Mouse (Mus musculus) MEL (cell line): Measurements from ENCODE around the gene Olfr91. TPM values are rescaled to one million over a fixed set of nuclear protein-coding genes. Genes with fewer than 3 reads are reported as not detected.

Source experiments
- DNase-seq: peaks from one replicate; pipeline ENCODE4 v3.0.0; 2011; ENCODE audit warnings: low read depth, low spot score
- H3K27ac ChIP-seq: 2 replicates; pipeline ENCODE4 v1.5.1; 2012; ENCODE audit warnings: low read depth, mild to moderate bottlenecking, control low read depth, low read length, moderate library complexity; ENCODE audit not compliant: control insufficient read depth
- H3K27me3 ChIP-seq, 2 experiments: fragments of 150-350 bp in 1 of 2; sonication (generic) in 1 of 2; 2 replicates each; pipeline ENCODE4 v1.6.1; 2012; ENCODE audit warnings: low read length in 2 of 2, mild to moderate bottlenecking in 2 of 2, improper control_type of control experiment in 1 of 2, moderate library complexity in 1 of 2; ENCODE audit not compliant: insufficient read depth in 2 of 2, control insufficient read depth in 1 of 2
- H3K36me3 ChIP-seq, 2 experiments: 2 replicates each; pipeline ENCODE4 v1.6.1; 2012 to 2014; ENCODE audit warnings: low read length in 2 of 2, improper control_type of control experiment in 1 of 2, inconsistent platforms in 1 of 2, mild to moderate bottlenecking in 1 of 2; ENCODE audit not compliant: insufficient read depth in 2 of 2, control insufficient read depth in 1 of 2
- H3K4me1 ChIP-seq, 2 experiments: fragments of 150-350 bp in 1 of 2; sonication (generic) in 1 of 2; 2 replicates each; pipeline ENCODE4 v1.6.1; 2012; ENCODE audit warnings: low read length in 2 of 2, improper control_type of control experiment in 1 of 2, mild to moderate bottlenecking in 1 of 2; ENCODE audit not compliant: insufficient read depth in 2 of 2, control insufficient read depth in 1 of 2
- H3K4me3 ChIP-seq, 2 experiments: fragments of 150-350 bp in 1 of 2; sonication (generic) in 1 of 2; 2 replicates each; pipeline ENCODE4 v1.5.1; 2012; ENCODE audit warnings: low read depth in 2 of 2, low read length in 2 of 2, mild to moderate bottlenecking in 2 of 2, moderate library complexity in 2 of 2, control low read depth in 1 of 2, improper control_type of control experiment in 1 of 2; ENCODE audit not compliant: control insufficient read depth in 1 of 2, insufficient read depth in 1 of 2
- H3K79me2 ChIP-seq: 2 replicates; pipeline ENCODE4 v1.6.1; 2012; ENCODE audit warnings: mild to moderate bottlenecking, low read length, moderate library complexity; ENCODE audit not compliant: control insufficient read depth, poor library complexity, insufficient read depth
- H3K9ac ChIP-seq: 2 replicates; pipeline ENCODE4 v1.6.1; 2012; ENCODE audit warnings: low read depth, mild to moderate bottlenecking, control low read depth, low read length, moderate library complexity; ENCODE audit not compliant: control insufficient read depth, poor library complexity, severe bottlenecking
- H3K9me3 ChIP-seq: fragments of 150-350 bp; sonication (generic); replicated peaks from 2 replicates; pipeline ENCODE4 v1.6.1; 2012; ENCODE audit warnings: mild to moderate bottlenecking, low read length, improper control_type of control experiment, moderate library complexity; ENCODE audit not compliant: insufficient read depth
- CHD2 ChIP-seq: IDR thresholded peaks from 2 replicates; pipeline ENCODE4 v1.6.1; 2011; ENCODE audit warnings: low read length, improper control_type of control experiment
- CTCF ChIP-seq, 3 experiments: IDR thresholded peaks in 2 of 3; conservative IDR thresholded peaks in 1 of 3; 2 replicates each; pipeline ENCODE4 v1.5.1; 2011 to 2012; ENCODE audit warnings: low read length in 3 of 3, low read depth in 2 of 3, mild to moderate bottlenecking in 2 of 3, improper control_type of control experiment in 1 of 3, inconsistent platforms in 1 of 3, mixed read lengths in 1 of 3, moderate library complexity in 1 of 3; ENCODE audit not compliant: control insufficient read depth in 1 of 3, insufficient read depth in 1 of 3, poor library complexity in 1 of 3, severe bottlenecking in 1 of 3
- GATA1 ChIP-seq: IDR thresholded peaks from 2 replicates; pipeline ENCODE4 v1.6.1; 2011; ENCODE audit warnings: low read depth, low read length, improper control_type of control experiment
- MAZ ChIP-seq: IDR thresholded peaks from 2 replicates; pipeline ENCODE4 v1.6.1; 2012; ENCODE audit warnings: low read depth, mild to moderate bottlenecking, inconsistent platforms, low read length, improper control_type of control experiment
- MYC ChIP-seq: IDR thresholded peaks from 2 replicates; pipeline ENCODE4 v1.6.1; 2011; ENCODE audit warnings: low read depth, mild to moderate bottlenecking, low read length, improper control_type of control experiment, moderate library complexity
- RAD21 ChIP-seq: IDR thresholded peaks from 2 replicates; pipeline ENCODE4 v1.6.1; 2011; ENCODE audit warnings: mild to moderate bottlenecking, low read depth, low read length, improper control_type of control experiment
- SIN3A ChIP-seq: IDR thresholded peaks from 2 replicates; pipeline ENCODE4 v1.6.1; 2012; ENCODE audit warnings: low read length, improper control_type of control experiment, inconsistent platforms
- SMC3 ChIP-seq: IDR thresholded peaks from 2 replicates; pipeline ENCODE4 v1.6.1; 2011; ENCODE audit warnings: low read depth, low read length, improper control_type of control experiment
- TAL1 ChIP-seq: IDR thresholded peaks from 2 replicates; pipeline ENCODE4 v1.6.1; 2012; ENCODE audit warnings: mild to moderate bottlenecking, inconsistent platforms, low read length, moderate library complexity, mixed read lengths
- TCF12 ChIP-seq: IDR thresholded peaks from 2 replicates; pipeline ENCODE4 v1.6.1; 2014; ENCODE audit warnings: low read depth, mild to moderate bottlenecking, inconsistent platforms, low read length, improper control_type of control experiment, moderate library complexity
- UBTF ChIP-seq: IDR thresholded peaks from 2 replicates; pipeline ENCODE4 v1.6.1; 2012; ENCODE audit warnings: low read depth, mild to moderate bottlenecking, inconsistent platforms, low read length, improper control_type of control experiment, moderate library complexity, borderline replicate concordance; ENCODE audit not compliant: insufficient read depth
- ZC3H11A ChIP-seq: IDR thresholded peaks from 2 replicates; pipeline ENCODE4 v1.6.1; 2012; ENCODE audit warnings: low read depth, mild to moderate bottlenecking, inconsistent platforms, low read length, improper control_type of control experiment
- ZNF384 ChIP-seq: IDR thresholded peaks from 2 replicates; pipeline ENCODE4 v1.6.1; 2012; ENCODE audit warnings: low read depth, mild to moderate bottlenecking, inconsistent platforms, low read length, improper control_type of control experiment
- polyA plus RNA-seq, 2 experiments: library from polyadenylated mRNA; stranded (reverse) in 1 of 2; unstranded in 1 of 2; fragments of >175 nt in 1 of 2; fragments of >200 nt in 1 of 2; gene quantifications; 2 replicates each; pipeline versions ENCODE4 v1.2.1 to v1.2.4; 2012; ENCODE audit warnings: low replicate concordance in 2 of 2, low read depth in 1 of 2; ENCODE audit not compliant: insufficient read length in 2 of 2, insufficient read depth in 1 of 2, missing spikeins in 1 of 2
- total RNA-seq: library from RNA; depleted of rRNA; stranded (reverse); fragments of 300-350 nt; gene quantifications from 2 replicates; pipeline ENCODE4 v1.2.3, GENCODE M21; 2012

Gene Olfr91
- total and polyA plus RNA-seq, 3 experiments, result not detected

DNA sequence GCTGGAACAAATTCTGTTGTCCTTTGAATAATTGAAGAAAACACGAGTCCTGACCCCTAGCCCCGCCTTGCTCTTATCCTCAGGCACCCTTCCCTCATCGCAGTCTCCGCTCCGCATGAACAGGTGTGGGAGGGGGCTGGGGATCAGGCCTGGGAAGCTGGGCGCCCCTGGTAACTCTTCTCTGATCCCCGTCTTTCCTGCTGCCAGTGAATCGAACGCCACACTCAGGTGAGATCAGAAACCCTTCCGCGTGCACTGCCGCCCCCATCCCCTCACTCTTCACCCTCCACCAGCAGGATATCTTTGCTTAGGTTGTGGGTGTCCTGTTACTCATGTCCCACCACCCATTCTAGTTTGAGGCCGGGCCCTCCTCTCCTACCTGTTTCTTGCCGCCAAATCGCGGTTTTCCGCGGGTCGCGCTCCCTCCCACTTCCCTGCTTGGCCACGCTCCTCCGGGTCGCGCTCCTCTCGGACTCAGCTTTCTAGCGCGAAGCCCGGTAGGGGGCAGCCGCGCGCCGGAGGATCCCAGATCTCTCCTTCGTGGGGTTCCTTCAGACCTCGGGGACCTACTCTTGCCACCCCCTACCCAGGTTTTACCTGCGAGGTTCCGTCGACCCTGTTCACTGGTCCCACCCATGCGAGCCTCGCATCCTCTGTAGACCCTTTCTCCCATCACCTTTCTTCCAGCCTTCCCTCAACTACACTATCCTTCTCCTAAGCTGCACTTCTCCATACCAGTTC, 48.3 kb downstream of the Olfr91 start:
- Histone ChIP-seq H3K4me1 (0 out of 4 replicates have a peak, but pooled peaks cover under 1% of the 10 kb centered on the region in 2 experiments), H3K9me3 (no peaks in the 10 kb centered on the region), H3K4me3 (no peak overlapping the region), H3K27me3 (no peaks in the 10 kb centered on the region), H3K36me3 (peaks cover 0 to 5% of the 10 kb centered on the region in 2 experiments; a peak in 2 of 4 replicates), H3K79me2 (peaks cover 1% of the 10 kb centered on the region), H3K9ac (no peak overlapping the region), H3K27ac (no peak overlapping the region)
- TF ChIP-seq SMC3 (no peak), GATA1 (no peak), ZNF384 (no peak), TAL1 (no peak)
- DNase-seq, result no peak

DNA sequence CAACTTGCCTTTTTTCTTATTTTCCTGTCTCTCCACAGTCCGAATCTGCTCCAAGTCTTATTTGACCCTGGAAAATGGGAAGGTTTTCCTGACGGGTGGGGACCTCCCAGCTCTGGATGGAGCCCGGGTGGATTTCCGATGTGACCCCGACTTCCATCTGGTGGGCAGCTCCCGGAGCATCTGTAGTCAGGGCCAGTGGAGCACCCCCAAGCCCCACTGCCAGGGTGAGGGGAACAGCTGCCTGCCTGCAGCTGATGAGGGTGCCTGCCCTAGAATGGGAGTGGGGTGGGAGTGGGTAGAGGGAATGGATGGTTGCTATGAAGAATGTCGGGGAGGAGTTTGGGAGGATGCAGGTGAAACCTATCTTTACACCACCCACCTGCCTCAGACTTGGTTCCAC, 49.7 kb downstream of the Olfr91 start:
- Histone ChIP-seq H3K36me3 (peaks cover 0 to 7% of the 10 kb centered on the region in 2 experiments; a peak in 2 of 4 replicates), H3K9me3 (no peaks in the 10 kb centered on the region), H3K9ac (no peak overlapping the region), H3K79me2 (peaks cover 1% of the 10 kb centered on the region), H3K27me3 (no peaks in the 10 kb centered on the region), H3K4me3 (no peak overlapping the region), H3K27ac (no peak overlapping the region), H3K4me1 (peaks cover 2% of the 10 kb centered on the region in 2 experiments; a peak in 1 of 4 replicates)
- DNase-seq, result no peak
- no peak for TF ChIP-seq SIN3A
- no peak for TF ChIP-seq UBTF
- TF ChIP-seq ZNF384, result no peak
- no peak for TF ChIP-seq MYC
- no peak for TF ChIP-seq TAL1
- TF ChIP-seq TCF12, result no peak
- no peak for TF ChIP-seq ZC3H11A
- no peak for TF ChIP-seq MAZ

DNA sequence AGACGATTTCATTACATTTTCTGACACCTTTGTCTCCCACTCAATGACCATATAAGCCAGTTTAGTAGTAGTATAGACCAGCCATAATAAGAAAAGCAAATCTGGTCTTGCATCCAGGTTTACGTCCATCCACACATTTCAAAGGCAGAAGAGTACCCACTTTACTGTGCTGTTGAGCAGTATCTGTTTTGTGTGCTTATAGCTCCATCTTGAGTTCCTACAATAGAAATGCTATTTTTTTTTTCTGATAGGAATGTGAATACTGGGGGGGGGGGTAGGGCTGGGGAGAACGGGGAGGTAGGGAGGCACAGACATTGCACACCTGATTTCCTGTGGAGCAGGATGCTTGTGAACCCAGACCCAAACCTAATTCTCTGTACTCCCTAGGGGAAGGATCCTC, 50.1 kb downstream of the Olfr91 start:
- Histone ChIP-seq H3K4me1 (peaks cover 2% of the 10 kb centered on the region in 2 experiments; a peak in 1 of 4 replicates), H3K4me3 (no peak overlapping the region), H3K79me2 (peaks cover 1% of the 10 kb centered on the region), H3K27me3 (no peaks in the 10 kb centered on the region), H3K27ac (no peak overlapping the region), H3K9me3 (no peaks in the 10 kb centered on the region), H3K9ac (no peak overlapping the region), H3K36me3 (peaks cover 0 to 7% of the 10 kb centered on the region in 2 experiments; a peak in 2 of 4 replicates)
- DNase-seq, result peak; percentile 20
- TF ChIP-seq RAD21 (peak; percentile 47), CHD2 (no peak), ZNF384 (peak; percentile 18; the same call in 1 of the 2 replicates), CTCF (IDR thresholded peaks at IDR 0.05 in 2 of 3, conservative IDR thresholded peaks at IDR 0.05 in 1 of 3; ENCODE audit: control insufficient read depth in 1 of 3, insufficient read depth in 1 of 3, low read depth in 2 of 3, low read length in 3 of 3, poor library complexity in 1 of 3, severe bottlenecking in 1 of 3) (peak in 1 of 3 experiments; percentile 44; a peak in 2 of 6 replicates)
